Comparison of ENCODE assay signal across 14 mouse cellular contexts in genomic region chr14:121146213-121146612, GRCm38 (mm10).
DNase-seq lines count a peak whose midpoint lies in the region; ATAC-seq and TF ChIP-seq lines count a peak whose summit lies in the region.
"Had no signal": no experiment of that assay in that cellular context is flagged by ENCODE, and none has a peak within 500 bp of the region (broad histone marks: within the 10 kb centered on the region; RNA-seq: fewer than 3 reads in every experiment).

No protein-coding gene starts in this region.

- no peak overlapping the region for H3K4me3 ChIP-seq in kidney, postnatal 0 days (replicated peaks; ENCODE audit: low read depth, low read length)
- H3K4me3 ChIP-seq in forebrain, embryonic 10.5 days: no peak overlapping the region
- H3K4me3 ChIP-seq: embryonic facial prominence, embryonic 13.5 days; heart, adult 2 months; left cerebral cortex, adult 2 months; megakaryocyte, embryonic 14.5 days had no signal

- H3K4me1 ChIP-seq in kidney, postnatal 0 days (replicated peaks; ENCODE audit: insufficient read depth, low read length): peaks cover 23% of the 10 kb centered on the region
- H3K4me1 ChIP-seq in forebrain, embryonic 10.5 days: peaks cover 46% of the 10 kb centered on the region
- H3K4me1 ChIP-seq: megakaryocyte, embryonic 14.5 days had no signal

- H3K9ac ChIP-seq in kidney, postnatal 0 days (ENCODE audit: low read depth, low read length): no peak overlapping the region
- H3K9ac ChIP-seq: embryonic facial prominence, embryonic 13.5 days had no signal

- ATAC-seq in kidney, postnatal 0 days (replicated peaks; ENCODE audit: low FRiP score, low read depth): no peak
- ATAC-seq: forebrain, embryonic 16.5 days; hindbrain, embryonic 16.5 days had no signal

- TF ChIP-seq CTCF in kidney, postnatal 0 days (IDR thresholded peaks at IDR 0.05; ENCODE audit: low read depth): no peak

- peak overlapping the region; percentile 79 for H3K27ac ChIP-seq in kidney, postnatal 0 days
- H3K27ac ChIP-seq in forebrain, embryonic 10.5 days: no peak overlapping the region
- H3K27ac ChIP-seq: embryonic facial prominence, embryonic 13.5 days; heart, adult 2 months; left cerebral cortex, adult 2 months had no signal

- H3K4me2 ChIP-seq in kidney, postnatal 0 days (ENCODE audit: low read length): no peak overlapping the region
- H3K4me2 ChIP-seq: embryonic facial prominence, embryonic 13.5 days had no signal

- no peaks in the 10 kb centered on the region for H3K36me3 ChIP-seq in kidney, postnatal 0 days (ENCODE audit: insufficient read depth, low read length)
- H3K36me3 ChIP-seq in forebrain, embryonic 10.5 days (replicated peaks): no peaks in the 10 kb centered on the region; the same call in 1 of the 2 replicates
- H3K36me3 ChIP-seq: embryonic facial prominence, embryonic 13.5 days had no signal

- 60% methylated on average over 7 of the region's 7 CpGs for WGBS in kidney, postnatal 0 days
- 59% methylated on average over 7 of the region's 7 CpGs for WGBS in forebrain, embryonic 10.5 days

- H3K9me3 ChIP-seq in kidney, postnatal 0 days (replicated peaks; ENCODE audit: low read length): no peaks in the 10 kb centered on the region
- no peaks in the 10 kb centered on the region for H3K9me3 ChIP-seq in forebrain, embryonic 10.5 days
- H3K9me3 ChIP-seq: embryonic facial prominence, embryonic 13.5 days; megakaryocyte, embryonic 14.5 days had no signal

- peak; percentile 35 for DNase-seq in CD4-positive helper T cell, adult 2 months (ENCODE audit: low read depth, low spot score)
- peak; percentile 23 for DNase-seq in ZHBTc4 (ENCODE audit: low read depth, low spot score)
- no peak for DNase-seq in kidney, postnatal 0 days (ENCODE audit: low spot score)
- DNase-seq in lung, postnatal 4 days: peak; percentile 33 to 48
- no peak for DNase-seq in adrenal gland, postnatal 14 days
- DNase-seq in gastrocnemius, postnatal 10 days: no peak
- no peak for DNase-seq in forebrain, embryonic 10.5 days (ENCODE audit: extremely low spot score, low spot score)
- DNase-seq: cerebellum, adult 11 months; heart, adult 2 months had no signal

- no peaks in the 10 kb centered on the region for H3K27me3 ChIP-seq in kidney, postnatal 0 days (ENCODE audit: insufficient read depth, low read length)
- H3K27me3 ChIP-seq in forebrain, embryonic 10.5 days (ENCODE audit: poor library complexity, severe bottlenecking): no peaks in the 10 kb centered on the region
- H3K27me3 ChIP-seq: embryonic facial prominence, embryonic 13.5 days; megakaryocyte, embryonic 14.5 days had no signal

Comparison
In these comparisons a context has a peak if more than half of its experiments do, and no peak if none do; other contexts are left out.
1. DNase-seq: peak in CD4-positive helper T cell, adult 2 months (single experiment), ZHBTc4 (single experiment) and lung, postnatal 4 days (2 of 2); none in kidney, postnatal 0 days (single experiment), adrenal gland, postnatal 14 days (single experiment), gastrocnemius, postnatal 10 days (single experiment) and forebrain, embryonic 10.5 days (single experiment).